Mouse (Mus musculus) thymus, adult 2 months (tissue): ENCODE results near the gene Plekhb2.

Experiments
- CTCF ChIP-seq: fragments of 200-500 bp; IDR thresholded peaks from 2 replicates; pipeline ENCODE4 v1.5.1; 2012; ENCODE audit warnings: mild to moderate bottlenecking, control low read depth, low read length, moderate library complexity, borderline replicate concordance; ENCODE audit not compliant: control insufficient read depth, poor library complexity, insufficient read depth; ENCODE audit errors: extremely low read depth
- POLR2A ChIP-seq: fragments of 200-500 bp; IDR thresholded peaks from 2 replicates; pipeline ENCODE4 v1.6.1; 2012; ENCODE audit warnings: mild to moderate bottlenecking, low read length, control low read depth, moderate library complexity; ENCODE audit not compliant: control insufficient read depth, poor library complexity, insufficient read depth; ENCODE audit errors: extremely low read depth

GRCm38 (mm10) chr1:34842389-34842861 lies 7.4 kb upstream of the Plekhb2 start:
- TF ChIP-seq CTCF (no peak), POLR2A (no peak)
